Mouse (Mus musculus) frontal cortex, adult 2 months (tissue): Measurements from ENCODE around the gene Wnt10b. TPM values are rescaled to one million over a fixed set of nuclear protein-coding genes. Genes with fewer than 3 reads are reported as not detected.
"Not testable (repeated sequence)": the region's sequence is repeated elsewhere in the genome, so short reads cannot be mapped to it uniquely, and the experiment has no call there.

Experiments used
- DNase-seq, 2 experiments: peaks; one replicate each; pipeline ENCODE4 v3.0.0; 2022; ENCODE audit warnings: low spot score in 1 of 2; ENCODE audit errors: extremely low spot score in 1 of 2
- polyA plus RNA-seq: library from polyadenylated mRNA; depleted of rRNA; stranded (reverse); fragments of >200 nt; gene quantifications from 2 replicates; pipeline ENCODE4 v1.2.3, GENCODE M21; 2012; rRNA removed

Wnt10b gene
- 6.3 and 6.8 TPM in 2 replicates for polyA plus RNA-seq

GRCm38 (mm10) chr15:98777762-98778161, at the start of gene Wnt10b:
Wnt10b (minus strand) TSS chr15:98778150.
- no peak for DNase-seq

- no peak for DNase-seq
Observed at GRCm38 (mm10) chr15:98827611-98828011, 49.7 kb upstream of the Wnt10b start.

GRCm38 (mm10) chr15:98823434-98823833, 45.5 kb upstream of the Wnt10b start:
- no peak for DNase-seq

GRCm38 (mm10) chr15:98822147-98822546, 44.2 kb upstream of the Wnt10b start:
- no peak for DNase-seq

GRCm38 (mm10) chr15:98821403-98821802, 43.5 kb upstream of the Wnt10b start:
- peak in 1 of 2 experiments; percentile 36 for DNase-seq

- DNase-seq = no peak
Observed at GRCm38 (mm10) chr15:98820937-98821336, 43.0 kb upstream of the Wnt10b start.

GRCm38 (mm10) chr15:98818171-98818570, 40.2 kb upstream of the Wnt10b start:
- no peak for DNase-seq

- DNase-seq = peak; percentile 74 to 87
Observed at GRCm38 (mm10) chr15:98812741-98813424, 34.9 kb upstream of the Wnt10b start.

- DNase-seq = not testable (repeated sequence)
Observed at GRCm38 (mm10) chr15:98810212-98810611, 32.3 kb upstream of the Wnt10b start.

GRCm38 (mm10) chr15:98809390-98809789, 31.4 kb upstream of the Wnt10b start, which contains the start of gene Ddn:
Ddn (minus strand) TSS chr15:98809490.
- DNase-seq = no peak

GRCm38 (mm10) chr15:98808651-98809134, 30.7 kb upstream of the Wnt10b start:
- peak; percentile 92 to 93 for DNase-seq

- DNase-seq = peak; percentile 72 to 86
Observed at GRCm38 (mm10) chr15:98807895-98808650, 30.1 kb upstream of the Wnt10b start.

- peak in 1 of 2 experiments; percentile 38 for DNase-seq
Observed at GRCm38 (mm10) chr15:98806809-98807770, 29.1 kb upstream of the Wnt10b start.

- DNase-seq = peak in 1 of 2 experiments; percentile 19
Observed at GRCm38 (mm10) chr15:98806071-98806808, 28.3 kb upstream of the Wnt10b start.

- peak in 1 of 2 experiments; percentile 87 for DNase-seq
Observed at GRCm38 (mm10) chr15:98805324-98806040, 27.5 kb upstream of the Wnt10b start.

GRCm38 (mm10) chr15:98804054-98804453, 26.1 kb upstream of the Wnt10b start:
- DNase-seq = peak; percentile 79 to 97

- no peak for DNase-seq
Observed at GRCm38 (mm10) chr15:98802926-98803325, 25.0 kb upstream of the Wnt10b start.

GRCm38 (mm10) chr15:98799396-98799795, 21.4 kb upstream of the Wnt10b start:
- DNase-seq = peak in 1 of 2 experiments; percentile 92

GRCm38 (mm10) chr15:98798903-98799302, 21.0 kb upstream of the Wnt10b start:
- DNase-seq = no peak
